Mouse (Mus musculus): Measurements from ENCODE around the gene Pdcd1lg2. TPM values are rescaled to one million over a fixed set of nuclear protein-coding genes. Genes with fewer than 3 reads are reported as not detected.

Pdcd1lg2 gene
- polyA plus RNA-seq, 1 experiment from 2014 or later: not detected

GRCm38 (mm10) chr19:29368041-29368440 is 42.7 kb upstream of the Pdcd1lg2 start:
- no peaks in the 10 kb centered on the region for H3K27me3 ChIP-seq (ENCODE audit: control insufficient read depth, insufficient read depth, low read depth, low read length)
- no peak for ATAC-seq (ENCODE audit: low read depth)
- H3K27ac ChIP-seq (ENCODE audit: low read length): no peak overlapping the region
- WGBS: 74% methylated on average over 2 of the region's 2 CpGs
- H3K4me2 ChIP-seq (ENCODE audit: low read depth, low read length): no peak overlapping the region
- H3K9ac ChIP-seq (ENCODE audit: low read length): no peak overlapping the region
- no peak overlapping the region for H3K4me3 ChIP-seq (ENCODE audit: low read length)
- no peaks in the 10 kb centered on the region for H3K36me3 ChIP-seq (ENCODE audit: control insufficient read depth, insufficient read depth, low read length)
- no peaks in the 10 kb centered on the region for H3K9me3 ChIP-seq (ENCODE audit: control insufficient read depth, low read length)
- peaks cover 7% of the 10 kb centered on the region; the same call in 1 of the 2 replicates for H3K4me1 ChIP-seq (replicated peaks; ENCODE audit: control insufficient read depth, insufficient read depth, low read length)

GRCm38 (mm10) chr19:29368671-29369309 is 41.9 kb upstream of the Pdcd1lg2 start:
- WGBS: 66% methylated on average over 3 of the region's 3 CpGs
- no peak for ATAC-seq (ENCODE audit: low read depth)
- peaks cover 8% of the 10 kb centered on the region; the same call in 1 of the 2 replicates for H3K4me1 ChIP-seq (replicated peaks; ENCODE audit: control insufficient read depth, insufficient read depth, low read length)

GRCm38 (mm10) chr19:29370112-29370511 is 40.6 kb upstream of the Pdcd1lg2 start:
- H3K27me3 ChIP-seq (ENCODE audit: control insufficient read depth, insufficient read depth, low read depth, low read length): no peaks in the 10 kb centered on the region
- H3K4me2 ChIP-seq (ENCODE audit: low read depth, low read length): no peak overlapping the region
- no peak for ATAC-seq (ENCODE audit: low read depth)
- H3K27ac ChIP-seq (ENCODE audit: low read length): no peak overlapping the region
- H3K4me3 ChIP-seq (ENCODE audit: low read length): no peak overlapping the region
- 50% methylated on average over 9 of the region's 12 CpGs for WGBS
- H3K9me3 ChIP-seq (ENCODE audit: control insufficient read depth, low read length): no peaks in the 10 kb centered on the region
- no peaks in the 10 kb centered on the region for H3K36me3 ChIP-seq (ENCODE audit: control insufficient read depth, insufficient read depth, low read length)
- H3K9ac ChIP-seq (ENCODE audit: low read length): no peak overlapping the region
- peaks cover 9% of the 10 kb centered on the region; the same call in 1 of the 2 replicates for H3K4me1 ChIP-seq (replicated peaks; ENCODE audit: control insufficient read depth, insufficient read depth, low read length)

More at GRCm38 (mm10) chr19:29368671-29369309, 41.9 kb upstream of the Pdcd1lg2 start:
- H3K9me3 ChIP-seq (ENCODE audit: control insufficient read depth, low read length): no peaks in the 10 kb centered on the region
- H3K36me3 ChIP-seq (ENCODE audit: control insufficient read depth, insufficient read depth, low read length): no peaks in the 10 kb centered on the region
- no peak overlapping the region for H3K27ac ChIP-seq (ENCODE audit: low read length)
- no peak overlapping the region for H3K4me3 ChIP-seq (ENCODE audit: low read length)
- no peaks in the 10 kb centered on the region for H3K27me3 ChIP-seq (ENCODE audit: control insufficient read depth, insufficient read depth, low read depth, low read length)
- H3K4me2 ChIP-seq (ENCODE audit: low read depth, low read length): no peak overlapping the region
- no peak overlapping the region for H3K9ac ChIP-seq (ENCODE audit: low read length)

- no peaks in the 10 kb centered on the region for H3K36me3 ChIP-seq (ENCODE audit: control insufficient read depth, insufficient read depth, low read length)
- peaks cover 9% of the 10 kb centered on the region; the same call in 1 of the 2 replicates for H3K4me1 ChIP-seq (replicated peaks; ENCODE audit: control insufficient read depth, insufficient read depth, low read length)
- H3K9me3 ChIP-seq (ENCODE audit: control insufficient read depth, low read length): no peaks in the 10 kb centered on the region
- ATAC-seq (ENCODE audit: low read depth): no peak
- no peak overlapping the region for H3K4me3 ChIP-seq (ENCODE audit: low read length)
- H3K27ac ChIP-seq (ENCODE audit: low read length): no peak overlapping the region
- no peak overlapping the region for H3K4me2 ChIP-seq (ENCODE audit: low read depth, low read length)
- no peaks in the 10 kb centered on the region for H3K27me3 ChIP-seq (ENCODE audit: control insufficient read depth, insufficient read depth, low read depth, low read length)
- no peak overlapping the region for H3K9ac ChIP-seq (ENCODE audit: low read length)
- WGBS: 78% methylated on average over 7 of the region's 7 CpGs
Measured at GRCm38 (mm10) chr19:29370545-29371283, 40.0 kb upstream of the Pdcd1lg2 start.

GRCm38 (mm10) chr19:29371284-29372081 is 39.2 kb upstream of the Pdcd1lg2 start:
- Histone ChIP-seq H3K4me1 (replicated peaks; ENCODE audit: control insufficient read depth, insufficient read depth, low read length) (peaks cover 9% of the 10 kb centered on the region; the same call in 1 of the 2 replicates), H3K4me3 (ENCODE audit: low read length) (no peak overlapping the region), H3K4me2 (ENCODE audit: low read depth, low read length) (peak overlapping the region; percentile 33; the same call in 1 of the 2 replicates), H3K36me3 (ENCODE audit: control insufficient read depth, insufficient read depth, low read length) (no peaks in the 10 kb centered on the region), H3K27me3 (ENCODE audit: control insufficient read depth, insufficient read depth, low read depth, low read length) (no peaks in the 10 kb centered on the region), H3K27ac (ENCODE audit: low read length) (no peak overlapping the region), H3K9me3 (ENCODE audit: control insufficient read depth, low read length) (no peaks in the 10 kb centered on the region), H3K9ac (ENCODE audit: low read length) (no peak overlapping the region)
- 65% methylated on average over 18 of the region's 18 CpGs for WGBS
- no peak for ATAC-seq (ENCODE audit: low read depth)

- Histone ChIP-seq H3K4me3 (ENCODE audit: low read length) (no peak overlapping the region), H3K9me3 (ENCODE audit: control insufficient read depth, low read length) (no peaks in the 10 kb centered on the region), H3K4me1 (replicated peaks; ENCODE audit: control insufficient read depth, insufficient read depth, low read length) (peaks cover 6% of the 10 kb centered on the region; the same call in 1 of the 2 replicates), H3K4me2 (ENCODE audit: low read depth, low read length) (peak overlapping the region; percentile 33; the same call in 1 of the 2 replicates), H3K27me3 (ENCODE audit: control insufficient read depth, insufficient read depth, low read depth, low read length) (no peaks in the 10 kb centered on the region), H3K27ac (ENCODE audit: low read length) (no peak overlapping the region), H3K9ac (ENCODE audit: low read length) (no peak overlapping the region), H3K36me3 (ENCODE audit: control insufficient read depth, insufficient read depth, low read length) (no peaks in the 10 kb centered on the region)
- WGBS: 54% methylated on average over 4 of the region's 4 CpGs
- ATAC-seq (ENCODE audit: low read depth): no peak
Measured at GRCm38 (mm10) chr19:29372138-29372537, 38.6 kb upstream of the Pdcd1lg2 start.

GRCm38 (mm10) chr19:29372621-29373020 is 38.1 kb upstream of the Pdcd1lg2 start:
- no peak for ATAC-seq (ENCODE audit: low read depth)
- H3K27me3 ChIP-seq (ENCODE audit: control insufficient read depth, insufficient read depth, low read depth, low read length): no peaks in the 10 kb centered on the region
- no peak overlapping the region for H3K9ac ChIP-seq (ENCODE audit: low read length)
- H3K9me3 ChIP-seq (ENCODE audit: control insufficient read depth, low read length): no peaks in the 10 kb centered on the region
- no peaks in the 10 kb centered on the region for H3K36me3 ChIP-seq (ENCODE audit: control insufficient read depth, insufficient read depth, low read length)
- no peak overlapping the region for H3K4me3 ChIP-seq (ENCODE audit: low read length)
- H3K4me1 ChIP-seq (replicated peaks; ENCODE audit: control insufficient read depth, insufficient read depth, low read length): peaks cover 2% of the 10 kb centered on the region; the same call in 1 of the 2 replicates
- no peak overlapping the region for H3K4me2 ChIP-seq (ENCODE audit: low read depth, low read length)
- WGBS: 82% methylated on average over 3 of the region's 3 CpGs
- H3K27ac ChIP-seq (ENCODE audit: low read length): no peak overlapping the region

- Histone ChIP-seq H3K27ac (ENCODE audit: low read length) (no peak overlapping the region), H3K4me2 (ENCODE audit: low read depth, low read length) (peak overlapping the region; percentile 43), H3K27me3 (ENCODE audit: control insufficient read depth, insufficient read depth, low read depth, low read length) (no peaks in the 10 kb centered on the region), H3K4me1 (replicated peaks; ENCODE audit: control insufficient read depth, insufficient read depth, low read length) (0 out of 2 replicates have a peak, but pooled peaks cover 2% of the 10 kb centered on the region), H3K9me3 (ENCODE audit: control insufficient read depth, low read length) (no peaks in the 10 kb centered on the region), H3K4me3 (ENCODE audit: low read length) (peak overlapping the region; percentile 14), H3K36me3 (ENCODE audit: control insufficient read depth, insufficient read depth, low read length) (no peaks in the 10 kb centered on the region), H3K9ac (ENCODE audit: low read length) (peak overlapping the region; percentile 33)
- WGBS: 27% methylated on average over 11 of the region's 11 CpGs
- ATAC-seq (ENCODE audit: low read depth): no peak
Measured at GRCm38 (mm10) chr19:29373438-29373837, 37.3 kb upstream of the Pdcd1lg2 start.

- no peaks in the 10 kb centered on the region for H3K27me3 ChIP-seq (ENCODE audit: control insufficient read depth, insufficient read depth, low read depth, low read length)
- H3K36me3 ChIP-seq (ENCODE audit: control insufficient read depth, insufficient read depth, low read length): no peaks in the 10 kb centered on the region
- WGBS: 83% methylated on average over 9 of the region's 9 CpGs
- ATAC-seq (ENCODE audit: low read depth): no peak
- no peak overlapping the region for H3K27ac ChIP-seq (ENCODE audit: low read length)
- H3K4me3 ChIP-seq (ENCODE audit: low read length): no peak overlapping the region
- H3K4me2 ChIP-seq (ENCODE audit: low read depth, low read length): no peak overlapping the region
- H3K9ac ChIP-seq (ENCODE audit: low read length): no peak overlapping the region
- 0 out of 2 replicates have a peak, but pooled peaks cover 2% of the 10 kb centered on the region for H3K4me1 ChIP-seq (replicated peaks; ENCODE audit: control insufficient read depth, insufficient read depth, low read length)
- no peaks in the 10 kb centered on the region for H3K9me3 ChIP-seq (ENCODE audit: control insufficient read depth, low read length)
Measured at GRCm38 (mm10) chr19:29374947-29375346, 35.8 kb upstream of the Pdcd1lg2 start.

Data from lung, embryonic 16.5 days (tissue).